Mouse (Mus musculus) bone marrow macrophage, adult 2 months (primary cell): ENCODE data around the gene Retsat.

Source experiments
- CTCF ChIP-seq: IDR thresholded peaks from 2 replicates; pipeline ENCODE4 v1.5.1; 2012; ENCODE audit warnings: low read depth, mild to moderate bottlenecking, low read length, moderate library complexity
- POLR2A ChIP-seq: IDR thresholded peaks from 2 replicates; pipeline ENCODE4 v1.6.1; 2012; ENCODE audit warnings: mild to moderate bottlenecking, low read depth, low read length, borderline replicate concordance

DNA sequence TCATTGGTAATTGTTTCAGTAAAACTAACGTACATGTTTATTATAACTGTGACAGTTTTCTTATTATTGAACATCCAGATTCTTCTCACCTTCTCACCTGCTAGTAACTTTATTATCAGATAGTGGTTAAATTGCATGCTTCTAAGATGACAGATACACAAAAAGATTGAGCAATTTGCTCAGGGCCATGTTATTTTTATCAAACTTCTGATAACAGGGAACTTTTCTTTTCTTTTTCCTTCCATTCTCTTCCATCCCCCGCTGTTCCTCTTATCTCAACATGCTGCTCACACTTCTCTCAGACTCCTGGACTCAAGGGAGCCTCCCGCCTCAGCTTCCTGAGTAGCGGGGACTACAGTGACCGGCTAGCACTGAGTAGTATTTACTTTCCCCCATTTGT, 22.6 kb downstream of the Retsat start:
- TF ChIP-seq POLR2A = no peak
- TF ChIP-seq CTCF = no peak
